Mouse (Mus musculus): ENCODE measurements at regions not wholly inside any gene's neighbourhood (a gene's known extent, or its start where the extent isn't known, plus 50 kb on each side); places are given as distances from the start of the nearest gene placed in this dataset.

DNA sequence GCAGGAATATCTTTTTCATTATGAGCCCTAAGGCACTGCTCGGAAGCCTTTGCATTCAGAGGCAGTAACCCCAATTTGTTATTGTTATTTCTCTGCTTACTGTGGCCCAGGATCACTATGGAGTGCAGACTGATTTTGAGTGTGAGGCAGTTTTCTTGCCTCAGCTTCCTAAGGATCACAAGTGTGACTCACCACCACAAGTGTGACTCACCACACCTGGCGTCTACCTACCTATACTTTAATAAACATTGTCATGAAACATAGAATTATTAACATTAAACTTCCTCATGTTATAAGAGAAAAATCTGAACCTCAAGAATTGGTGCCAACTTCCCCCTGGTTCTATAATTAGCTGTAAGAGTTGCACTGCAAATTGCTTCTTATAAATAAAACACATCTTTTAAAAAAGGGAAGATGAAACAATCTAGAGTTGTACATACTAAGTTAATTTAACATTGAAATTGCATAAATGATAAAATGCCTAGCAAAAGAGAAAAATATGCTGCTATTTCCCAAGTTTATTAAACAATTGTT, 52.4 kb upstream of the Cdkn2b start:
- TF ChIP-seq MAX (IDR thresholded peaks at IDR 0.05; ENCODE audit: low read depth): no peak
- TF ChIP-seq TCF12 (IDR thresholded peaks at IDR 0.05; ENCODE audit: insufficient read depth, poor library complexity, severe bottlenecking): no peak
- TF ChIP-seq REST (IDR thresholded peaks at IDR 0.05; ENCODE audit: insufficient read depth, insufficient read length): no peak
- TF ChIP-seq POLR2A (IDR thresholded peaks at IDR 0.05; ENCODE audit: insufficient read length, low read depth): no peak
- TF ChIP-seq E2F4 (IDR thresholded peaks at IDR 0.05; ENCODE audit: insufficient read depth): no peak
- TF ChIP-seq CEBPB (IDR thresholded peaks at IDR 0.05; ENCODE audit: insufficient read depth, poor library complexity, severe bottlenecking): no peak
- no peak for TF ChIP-seq USF1 (IDR thresholded peaks at IDR 0.05; ENCODE audit: low read depth)

Data from myocyte (in vitro differentiated cells).